Mouse (Mus musculus) skeletal muscle tissue, postnatal 0 days (tissue): Measurements from ENCODE around the gene Cct7. TPM values are rescaled to one million over a fixed set of nuclear protein-coding genes. Genes with fewer than 3 reads are reported as not detected.

Source experiments
- polyA plus RNA-seq: library from polyadenylated mRNA; unstranded; fragments of >200 nt; fragmentation: Nextera tagmentation; extraction: Ambion mirVana; gene quantifications from 2 replicates; pipeline ENCODE4 v1.2.1, GENCODE M21; 2015

Cct7 gene
- polyA plus RNA-seq = 243 and 247 TPM in 2 replicates

GRCm38 (mm10) chr6:85450697-85451663 is at the start of gene Cct7:
Gene Cct7, plus strand, starts transcription at chr6:85451514.

GRCm38 (mm10) chr6:85423836-85424379 is 27.4 kb upstream of the Cct7 start, which contains the start of gene Noto:
Gene Noto, plus strand, starts transcription at chr6:85423886.

GRCm38 (mm10) chr6:85431842-85432431 is 19.4 kb upstream of the Cct7 start, which contains the start of gene Smyd5:
Gene Smyd5, plus strand, starts transcription at chr6:85431989.

GRCm38 (mm10) chr6:85451664-85452410 is 523 bp downstream of the Cct7 start, which contains the start of gene Pradc1:
Gene Pradc1, minus strand, starts transcription at chr6:85451970.

GRCm38 (mm10) chr6:85502911-85503250 is 51.6 kb downstream of the Cct7 start, which contains the start of gene Fbxo41:
Gene Fbxo41, minus strand, starts transcription at chr6:85502994.

GRCm38 (mm10) chr6:85513531-85513910 is 62.2 kb downstream of the Cct7 start, which contains the start of gene Egr4:
Gene Egr4, minus strand, starts transcription at chr6:85513589.

Other genes starting within 250 kb of the Cct7 start
- gene Sfxn5, start 118.1 kb upstream of the Cct7 start, polyA plus RNA-seq = 3.3 and 4.6 TPM in 2 replicates
- 20.0 and 20.7 TPM in 2 replicates for gene Rab11fip5, start 76.9 kb upstream of the Cct7 start, polyA plus RNA-seq
- not detected in 2 replicates for gene Noto, start 27.6 kb upstream of the Cct7 start, polyA plus RNA-seq
- gene Smyd5, start 19.5 kb upstream of the Cct7 start, polyA plus RNA-seq = 18.3 and 20.7 TPM in 2 replicates
- 41.4 and 53.6 TPM in 2 replicates for gene Pradc1, start 456 bp downstream of the Cct7 start, polyA plus RNA-seq
- gene Fbxo41, start 51.5 kb downstream of the Cct7 start, polyA plus RNA-seq = 0.03 TPM in 1 of 2 replicates, not detected in the other
- not detected in 2 replicates for gene Egr4, start 62.1 kb downstream of the Cct7 start, polyA plus RNA-seq
- 0.60 and 1.0 TPM in 2 replicates for gene Alms1, start 136.0 kb downstream of the Cct7 start, polyA plus RNA-seq